Mouse (Mus musculus): ENCODE measurements around the gene Il17c.

- TF ChIP-seq TAL1 (IDR thresholded peaks at IDR 0.05; ENCODE audit: low read length) = no peak
- TF ChIP-seq GATA1 (IDR thresholded peaks at IDR 0.05; ENCODE audit: low read length) = no peak
Observed at GRCm38 (mm10) chr8:122426145-122426544, 4.3 kb downstream of the Il17c start.
